Mouse (Mus musculus): ENCODE measurements around the gene Fcgr4.

The Fcgr4 gene

GRCm38 (mm10) chr1:171011733-171012132 is 7.0 kb upstream of the Fcgr4 start:
- DNase-seq, result no peak

GRCm38 (mm10) chr1:171016676-171017356 is 1.9 kb upstream of the Fcgr4 start:
- DNase-seq, result no peak

GRCm38 (mm10) chr1:171017468-171018158 is 1.1 kb upstream of the Fcgr4 start:
- DNase-seq, result no peak

- no peak for DNase-seq
Measured at GRCm38 (mm10) chr1:171019311-171019950, 711 bp downstream of the Fcgr4 start.

GRCm38 (mm10) chr1:171031752-171032151 is 13.0 kb downstream of the Fcgr4 start:
- no peak for DNase-seq

- DNase-seq, result peak in 1 of 2 experiments; percentile 7
Measured at GRCm38 (mm10) chr1:171032691-171033090, 14.0 kb downstream of the Fcgr4 start.

- DNase-seq, result peak; percentile 7 to 27
Measured at GRCm38 (mm10) chr1:171033196-171033595, 14.5 kb downstream of the Fcgr4 start.

DNA sequence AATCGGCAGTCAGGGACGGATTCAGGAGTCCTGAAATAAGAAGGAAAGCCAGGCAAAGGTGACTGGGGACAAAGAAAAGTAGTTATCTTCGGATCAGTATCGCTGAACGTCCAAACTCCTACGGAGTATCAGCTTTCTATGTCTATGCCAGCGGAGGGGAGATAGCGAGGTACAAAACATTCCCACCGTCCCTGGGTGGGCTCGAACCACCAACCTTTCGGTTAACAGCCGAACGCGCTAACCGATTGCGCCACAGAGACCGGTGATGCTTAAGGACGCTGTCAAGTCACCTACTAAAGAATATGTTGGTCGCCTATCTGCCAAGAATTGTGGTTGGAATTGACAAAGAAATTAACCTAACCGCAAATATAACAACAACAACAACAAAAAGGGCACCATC is 15.0 kb downstream of the Fcgr4 start:
- peak; percentile 86 to 89 for DNase-seq

GRCm38 (mm10) chr1:171034201-171034600 is 15.5 kb downstream of the Fcgr4 start:
- DNase-seq, result peak in 1 of 2 experiments; percentile 6

DNA sequence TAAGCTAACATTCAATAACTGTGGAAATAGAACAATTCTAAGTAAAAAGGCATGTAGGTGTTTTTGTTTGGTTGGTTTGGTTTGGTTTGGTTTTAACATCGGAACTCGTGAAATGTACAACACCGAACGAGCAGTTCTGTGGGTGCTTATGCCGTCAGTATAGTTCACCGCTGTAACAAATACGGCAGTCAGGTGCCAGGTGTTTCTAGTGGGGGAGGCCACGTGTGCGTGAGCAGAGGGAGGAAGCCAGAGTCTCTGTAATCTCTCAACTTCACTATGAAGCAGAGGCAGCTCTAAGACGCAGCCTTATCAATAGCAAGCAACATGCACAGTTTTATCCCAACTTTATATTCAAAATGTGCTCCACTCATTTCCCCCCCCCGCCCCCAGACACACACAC is 16.9 kb downstream of the Fcgr4 start:
- no peak for DNase-seq

- peak; percentile 68 to 77 for DNase-seq
Measured at GRCm38 (mm10) chr1:171036550-171037324, 18.0 kb downstream of the Fcgr4 start.

GRCm38 (mm10) chr1:171037861-171038721 is 19.4 kb downstream of the Fcgr4 start:
- peak; percentile 84 to 87 for DNase-seq

DNA sequence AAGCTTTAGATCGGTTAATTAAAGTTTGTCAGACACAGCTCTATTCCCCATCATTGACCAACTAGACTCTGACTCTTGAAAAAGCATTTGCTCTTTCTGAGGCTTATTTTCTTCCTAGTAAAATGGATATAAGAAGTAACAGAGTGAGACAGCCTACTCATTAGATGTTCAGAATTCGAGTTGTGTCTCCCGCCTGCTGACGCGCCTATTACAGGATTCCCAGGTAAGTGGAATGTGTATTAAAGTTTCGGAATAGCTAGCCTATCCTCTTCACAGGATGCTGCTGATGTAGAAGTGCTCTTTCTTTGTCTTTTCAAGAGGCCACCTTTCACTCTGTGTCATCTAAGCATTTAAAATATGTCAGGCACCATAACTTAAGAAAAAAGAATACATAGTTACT is 20.4 kb downstream of the Fcgr4 start:
- no peak for DNase-seq

DNA sequence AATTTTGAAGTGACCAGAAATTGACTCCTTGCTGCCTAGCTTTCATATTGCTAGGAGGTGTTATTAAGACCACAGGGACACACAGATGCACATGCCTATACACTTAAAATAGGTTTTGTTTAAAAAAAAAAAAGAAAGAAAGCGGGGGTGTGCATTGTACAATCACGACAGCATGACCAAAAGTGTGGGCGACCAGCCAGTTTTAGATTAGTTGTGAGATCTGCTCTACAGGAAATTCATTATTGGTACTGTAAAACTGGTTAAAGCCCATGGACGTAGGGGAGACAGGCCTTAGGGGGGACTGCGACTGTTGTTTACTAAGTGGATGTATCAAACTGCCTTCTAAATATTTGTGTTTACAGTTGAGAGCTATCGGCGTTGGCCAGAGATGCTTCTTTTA is 21.2 kb downstream of the Fcgr4 start:
- peak in 1 of 2 experiments; percentile 7 for DNase-seq

DNA sequence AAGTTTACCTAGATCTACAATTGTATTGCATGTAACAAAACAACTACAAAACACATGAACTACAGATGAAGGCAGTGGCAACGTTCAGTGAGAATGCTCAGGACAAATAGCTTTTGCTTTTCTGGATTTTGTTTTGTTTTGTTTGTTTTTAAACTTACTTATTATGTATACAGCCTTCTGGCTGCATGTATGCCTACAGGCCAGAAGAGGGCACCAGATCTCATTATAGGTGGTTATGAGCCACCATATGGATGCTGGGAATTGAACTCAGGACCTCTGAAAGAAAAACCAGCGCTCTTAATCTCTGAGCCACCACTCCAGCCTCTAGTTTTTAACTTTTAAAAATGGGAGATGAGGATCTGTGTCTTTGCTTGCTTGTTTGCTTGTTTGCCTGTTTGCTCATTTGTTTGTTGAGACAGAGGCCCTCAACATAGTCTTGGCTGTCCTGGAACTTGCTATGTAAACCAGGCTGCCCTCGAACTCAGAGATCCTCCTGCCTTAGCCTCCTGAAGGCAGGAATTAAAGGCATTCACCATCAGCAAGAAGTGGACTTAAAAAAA is 25.0 kb downstream of the Fcgr4 start:
- no peak for DNase-seq

- DNase-seq, result peak; percentile 89 to 94
Measured at GRCm38 (mm10) chr1:171044365-171045078, 25.8 kb downstream of the Fcgr4 start.

GRCm38 (mm10) chr1:171045079-171045465 is 26.4 kb downstream of the Fcgr4 start:
- no peak for DNase-seq

GRCm38 (mm10) chr1:171046501-171046900 is 27.8 kb downstream of the Fcgr4 start:
- DNase-seq, result no peak

DNA sequence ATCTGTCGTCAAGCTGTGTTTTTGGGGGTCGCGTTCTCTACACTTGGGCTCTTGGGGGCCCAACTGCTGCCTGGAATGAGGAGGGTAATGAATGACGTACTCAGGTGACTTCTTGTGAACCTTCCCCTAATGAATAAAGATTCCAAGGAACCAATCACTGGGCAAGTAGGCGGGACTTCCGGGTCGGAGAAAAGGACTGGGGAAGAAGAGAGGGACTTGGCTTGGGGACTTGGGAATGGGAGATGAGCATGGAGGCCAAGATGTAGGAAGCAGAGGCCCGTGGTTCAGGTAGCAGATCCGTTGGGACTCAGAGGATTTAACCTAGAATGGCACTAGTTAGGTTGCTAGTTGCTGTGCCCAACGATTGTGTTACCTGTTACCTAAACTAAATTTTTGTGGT is 30.5 kb downstream of the Fcgr4 start:
- DNase-seq, result no peak

DNA sequence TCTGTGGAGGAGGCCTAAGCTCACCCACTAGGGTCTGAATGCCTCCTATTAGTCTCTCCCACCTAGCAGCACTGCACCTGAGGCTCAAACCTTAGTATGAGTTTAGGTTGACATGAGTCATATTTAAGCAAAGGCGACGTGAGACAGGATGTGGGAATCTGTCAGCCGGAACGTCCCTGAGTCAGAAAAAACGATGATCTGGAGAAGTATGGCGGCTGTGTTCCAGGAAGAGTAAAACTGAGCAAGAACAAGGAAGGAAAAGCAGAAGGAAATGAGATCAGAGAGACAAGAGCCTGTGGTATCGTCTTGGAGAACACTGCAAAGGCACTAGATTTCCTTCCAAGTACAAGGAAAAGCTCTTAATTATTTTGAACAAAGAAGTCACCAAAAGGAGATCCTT is 32.1 kb downstream of the Fcgr4 start:
- no peak for DNase-seq

DNA sequence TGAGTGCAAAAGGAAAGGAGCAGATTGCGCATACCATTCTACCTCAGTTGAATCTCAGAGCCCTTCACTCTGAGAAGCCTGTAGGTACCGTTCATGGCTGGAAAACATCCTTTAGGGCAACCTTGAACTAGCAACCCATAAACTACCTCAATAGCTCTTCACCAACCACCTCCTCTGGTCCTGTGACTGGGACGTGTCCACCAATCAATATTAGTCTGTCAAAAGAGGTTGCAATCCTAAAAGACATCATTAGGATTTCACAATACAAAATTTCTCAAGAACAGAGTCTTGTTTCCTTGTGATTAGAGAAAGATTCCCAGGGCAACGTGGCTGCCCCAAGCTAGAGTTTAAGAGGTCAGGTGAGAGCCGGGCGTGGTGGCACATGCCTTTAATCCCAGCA is 34.6 kb downstream of the Fcgr4 start:
- no peak for DNase-seq

All from kidney, postnatal 4 days (tissue).